Mouse (Mus musculus): ENCODE measurements around the gene B9d2. TPM values are rescaled to one million over a fixed set of nuclear protein-coding genes. Genes with fewer than 3 reads are reported as not detected.

Gene B9d2
- 44.3 and 57.6 TPM in 2 replicates for polyA plus RNA-seq (2014; fragmentation: Nextera tagmentation; extraction: Ambion mirVana)

GRCm38 (mm10) chr7:25680514-25681258 is at the start of gene B9d2:
Gene B9d2 (plus strand): TSS chr7:25680780.
- Histone ChIP-seq H3K36me3 (ENCODE audit: control insufficient read depth, insufficient read depth, low read length) (0 out of 2 replicates have a peak, but pooled peaks cover 3% of the 10 kb centered on the region), H3K27me3 (replicated peaks; ENCODE audit: control insufficient read depth, insufficient read depth, low read length) (peaks cover 2% of the 10 kb centered on the region; the same call in 1 of the 2 replicates), H3K27ac (ENCODE audit: low read depth, low read length) (peak within 1 kb of the TSS; percentile 95), H3K4me1 (ENCODE audit: control insufficient read depth, insufficient read depth, low read length) (peaks cover 3% of the 10 kb centered on the region; the same call in 1 of the 2 replicates), H3K4me2 (ENCODE audit: low read length) (peak within 1 kb of the TSS; percentile 57), H3K4me3 (ENCODE audit: low read depth, low read length) (peak within 1 kb of the TSS; percentile 53), H3K9me3 (replicated peaks; ENCODE audit: control insufficient read depth, low read length) (no peaks in the 10 kb centered on the region), H3K9ac (ENCODE audit: low read length) (peak within 1 kb of the TSS; percentile 56)
- DNase-seq (ENCODE audit: low spot score) (peak; percentile 96), ATAC-seq (peak; percentile 92)
- under 1% methylated on average over 46 of the region's 46 CpGs for WGBS

- H3K27me3 ChIP-seq (replicated peaks; ENCODE audit: control insufficient read depth, insufficient read depth, low read length) = no peaks in the 10 kb centered on the region
- no peak for ATAC-seq
- no peaks in the 10 kb centered on the region for H3K4me1 ChIP-seq (ENCODE audit: control insufficient read depth, insufficient read depth, low read length)
- no peak overlapping the region for H3K4me3 ChIP-seq (ENCODE audit: low read depth, low read length)
- H3K27ac ChIP-seq (ENCODE audit: low read depth, low read length) = no peak overlapping the region
- DNase-seq (ENCODE audit: low spot score) = no peak
- H3K36me3 ChIP-seq (ENCODE audit: control insufficient read depth, insufficient read depth, low read length) = peaks cover 57% of the 10 kb centered on the region
- 89% methylated on average over 5 of the region's 5 CpGs for WGBS
- no peak overlapping the region for H3K4me2 ChIP-seq (ENCODE audit: low read length)
- H3K9me3 ChIP-seq (replicated peaks; ENCODE audit: control insufficient read depth, low read length) = no peaks in the 10 kb centered on the region
- H3K9ac ChIP-seq (ENCODE audit: low read length) = no peak overlapping the region
Observed at GRCm38 (mm10) chr7:25632679-25633078, 47.9 kb upstream of the B9d2 start.

GRCm38 (mm10) chr7:25636373-25636772 is 44.2 kb upstream of the B9d2 start:
- ATAC-seq (no peak), DNase-seq (ENCODE audit: low spot score) (no peak)
- Histone ChIP-seq H3K4me1 (ENCODE audit: control insufficient read depth, insufficient read depth, low read length) (no peaks in the 10 kb centered on the region), H3K9me3 (replicated peaks; ENCODE audit: control insufficient read depth, low read length) (no peaks in the 10 kb centered on the region), H3K4me3 (ENCODE audit: low read depth, low read length) (no peak overlapping the region), H3K27ac (ENCODE audit: low read depth, low read length) (no peak overlapping the region), H3K36me3 (ENCODE audit: control insufficient read depth, insufficient read depth, low read length) (peaks cover 40% of the 10 kb centered on the region), H3K9ac (ENCODE audit: low read length) (no peak overlapping the region), H3K4me2 (ENCODE audit: low read length) (no peak overlapping the region), H3K27me3 (replicated peaks; ENCODE audit: control insufficient read depth, insufficient read depth, low read length) (no peaks in the 10 kb centered on the region)
- 75% methylated on average over 3 of the region's 3 CpGs for WGBS

GRCm38 (mm10) chr7:25637099-25637498 is 43.5 kb upstream of the B9d2 start:
- H3K27me3 ChIP-seq (replicated peaks; ENCODE audit: control insufficient read depth, insufficient read depth, low read length) = no peaks in the 10 kb centered on the region
- no peak overlapping the region for H3K27ac ChIP-seq (ENCODE audit: low read depth, low read length)
- ATAC-seq (no peak), DNase-seq (ENCODE audit: low spot score) (no peak)
- no peaks in the 10 kb centered on the region for H3K4me1 ChIP-seq (ENCODE audit: control insufficient read depth, insufficient read depth, low read length)
- no peak overlapping the region for H3K9ac ChIP-seq (ENCODE audit: low read length)
- H3K4me2 ChIP-seq (ENCODE audit: low read length) = no peak overlapping the region
- H3K9me3 ChIP-seq (replicated peaks; ENCODE audit: control insufficient read depth, low read length) = no peaks in the 10 kb centered on the region
- H3K4me3 ChIP-seq (ENCODE audit: low read depth, low read length) = no peak overlapping the region
- peaks cover 38% of the 10 kb centered on the region for H3K36me3 ChIP-seq (ENCODE audit: control insufficient read depth, insufficient read depth, low read length)
- WGBS = 90% methylated on average over 5 of the region's 5 CpGs

- DNase-seq (ENCODE audit: low spot score) (peak; percentile 17), ATAC-seq (no peak)
- Histone ChIP-seq H3K27ac (ENCODE audit: low read depth, low read length) (no peak overlapping the region), H3K36me3 (ENCODE audit: control insufficient read depth, insufficient read depth, low read length) (0 out of 2 replicates have a peak, but pooled peaks cover 23% of the 10 kb centered on the region), H3K4me2 (ENCODE audit: low read length) (no peak overlapping the region), H3K9me3 (replicated peaks; ENCODE audit: control insufficient read depth, low read length) (no peaks in the 10 kb centered on the region), H3K27me3 (replicated peaks; ENCODE audit: control insufficient read depth, insufficient read depth, low read length) (no peaks in the 10 kb centered on the region), H3K4me1 (ENCODE audit: control insufficient read depth, insufficient read depth, low read length) (no peaks in the 10 kb centered on the region), H3K9ac (ENCODE audit: low read length) (no peak overlapping the region), H3K4me3 (ENCODE audit: low read depth, low read length) (no peak overlapping the region)
- WGBS = 87% methylated on average over 4 of the region's 4 CpGs
Observed at GRCm38 (mm10) chr7:25639754-25640153, 40.8 kb upstream of the B9d2 start.

- Histone ChIP-seq H3K4me1 (ENCODE audit: control insufficient read depth, insufficient read depth, low read length) (no peaks in the 10 kb centered on the region), H3K4me3 (ENCODE audit: low read depth, low read length) (no peak overlapping the region), H3K36me3 (ENCODE audit: control insufficient read depth, insufficient read depth, low read length) (0 out of 2 replicates have a peak, but pooled peaks cover 3% of the 10 kb centered on the region), H3K4me2 (ENCODE audit: low read length) (no peak overlapping the region), H3K9me3 (replicated peaks; ENCODE audit: control insufficient read depth, low read length) (no peaks in the 10 kb centered on the region), H3K27me3 (replicated peaks; ENCODE audit: control insufficient read depth, insufficient read depth, low read length) (no peaks in the 10 kb centered on the region), H3K27ac (ENCODE audit: low read depth, low read length) (no peak overlapping the region), H3K9ac (ENCODE audit: low read length) (no peak overlapping the region)
- ATAC-seq (no peak), DNase-seq (ENCODE audit: low spot score) (no peak)
- 75% methylated on average over 10 of the region's 10 CpGs for WGBS
Observed at GRCm38 (mm10) chr7:25644136-25644535, 36.4 kb upstream of the B9d2 start.

- Histone ChIP-seq H3K9ac (ENCODE audit: low read length) (no peak overlapping the region), H3K9me3 (replicated peaks; ENCODE audit: control insufficient read depth, low read length) (no peaks in the 10 kb centered on the region), H3K27ac (ENCODE audit: low read depth, low read length) (no peak overlapping the region), H3K4me2 (ENCODE audit: low read length) (no peak overlapping the region), H3K4me1 (ENCODE audit: control insufficient read depth, insufficient read depth, low read length) (no peaks in the 10 kb centered on the region), H3K27me3 (replicated peaks; ENCODE audit: control insufficient read depth, insufficient read depth, low read length) (no peaks in the 10 kb centered on the region), H3K4me3 (ENCODE audit: low read depth, low read length) (no peak overlapping the region), H3K36me3 (ENCODE audit: control insufficient read depth, insufficient read depth, low read length) (0 out of 2 replicates have a peak, but pooled peaks cover 3% of the 10 kb centered on the region)
- WGBS = 78% methylated on average over 4 of the region's 4 CpGs
- ATAC-seq (no peak), DNase-seq (ENCODE audit: low spot score) (no peak)
Observed at GRCm38 (mm10) chr7:25644631-25645030, 35.9 kb upstream of the B9d2 start.

GRCm38 (mm10) chr7:25645074-25645473 is 35.5 kb upstream of the B9d2 start:
- Histone ChIP-seq H3K4me2 (ENCODE audit: low read length) (no peak overlapping the region), H3K4me1 (ENCODE audit: control insufficient read depth, insufficient read depth, low read length) (no peaks in the 10 kb centered on the region), H3K36me3 (ENCODE audit: control insufficient read depth, insufficient read depth, low read length) (no peaks in the 10 kb centered on the region), H3K9ac (ENCODE audit: low read length) (no peak overlapping the region), H3K27ac (ENCODE audit: low read depth, low read length) (no peak overlapping the region), H3K9me3 (replicated peaks; ENCODE audit: control insufficient read depth, low read length) (no peaks in the 10 kb centered on the region), H3K27me3 (replicated peaks; ENCODE audit: control insufficient read depth, insufficient read depth, low read length) (no peaks in the 10 kb centered on the region), H3K4me3 (ENCODE audit: low read depth, low read length) (no peak overlapping the region)
- no peak for ATAC-seq
- WGBS = 34% methylated on average over 14 of the region's 14 CpGs
- no peak for DNase-seq (ENCODE audit: low spot score)

GRCm38 (mm10) chr7:25647574-25648123 is 32.9 kb upstream of the B9d2 start:
- Histone ChIP-seq H3K4me3 (ENCODE audit: low read depth, low read length) (no peak overlapping the region), H3K27me3 (replicated peaks; ENCODE audit: control insufficient read depth, insufficient read depth, low read length) (no peaks in the 10 kb centered on the region), H3K4me2 (ENCODE audit: low read length) (no peak overlapping the region), H3K27ac (ENCODE audit: low read depth, low read length) (no peak overlapping the region), H3K36me3 (ENCODE audit: control insufficient read depth, insufficient read depth, low read length) (no peaks in the 10 kb centered on the region), H3K9ac (ENCODE audit: low read length) (no peak overlapping the region), H3K4me1 (ENCODE audit: control insufficient read depth, insufficient read depth, low read length) (no peaks in the 10 kb centered on the region), H3K9me3 (replicated peaks; ENCODE audit: control insufficient read depth, low read length) (no peaks in the 10 kb centered on the region)
- ATAC-seq (no peak), DNase-seq (ENCODE audit: low spot score) (no peak)
- WGBS = 60% methylated on average over 5 of the region's 5 CpGs
